Mouse (Mus musculus): ENCODE measurements at regions not wholly inside any gene's neighbourhood (a gene's known extent, or its start where the extent isn't known, plus 50 kb on each side); places are given as distances from the start of the nearest gene placed in this dataset.

DNA sequence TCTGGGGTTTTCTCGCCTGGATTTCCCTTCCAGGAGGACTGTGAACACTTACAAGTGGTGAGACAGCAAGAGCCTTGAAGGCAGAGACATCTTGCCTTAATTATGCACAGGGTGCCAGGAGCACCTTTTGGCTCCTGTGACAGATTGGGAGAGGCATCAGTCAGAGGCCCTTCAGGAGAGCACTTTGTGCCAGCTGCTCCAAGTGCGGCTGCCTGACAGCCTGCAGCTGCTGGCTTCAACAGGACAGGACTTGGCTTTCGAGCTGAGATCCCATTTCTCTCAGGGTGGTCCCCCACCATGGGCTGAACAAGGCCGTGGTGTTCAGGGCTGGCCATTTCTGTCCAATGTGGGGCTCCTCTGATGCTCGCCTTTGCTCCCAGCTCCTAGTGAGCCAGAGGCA lies 224.6 kb downstream of the H2al1j start:
- no peak for ATAC-seq (replicated peaks; ENCODE audit: insufficient number of reproducible peaks, low FRiP score, low TSS enrichment, poor library complexity, severe bottlenecking)

DNA sequence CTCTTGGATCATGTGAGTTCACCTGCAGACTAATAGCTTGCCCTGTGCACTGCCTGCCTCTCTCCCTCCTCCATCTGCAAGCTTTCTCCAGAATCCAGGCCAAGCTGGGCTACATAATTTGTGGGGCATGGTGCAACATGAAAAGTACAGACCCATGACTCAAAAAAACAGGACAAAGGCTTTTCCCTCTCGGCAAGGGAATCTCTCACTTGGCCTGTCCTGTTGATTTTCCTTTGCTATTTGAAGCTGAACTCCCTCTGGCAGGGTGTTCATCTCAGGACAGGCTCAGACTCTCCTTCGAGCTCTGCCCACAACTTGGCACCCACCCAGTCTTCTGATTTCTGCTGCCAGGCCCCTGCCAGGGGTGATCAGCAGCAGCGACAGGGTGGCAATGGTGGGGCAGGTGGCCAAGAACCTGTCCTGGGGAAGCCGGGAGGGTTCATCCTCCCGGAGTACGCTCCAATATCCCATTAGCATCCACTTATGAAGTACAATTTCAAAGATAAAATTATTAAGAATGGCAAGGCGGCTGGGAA lies 227.5 kb downstream of the H2al1j start:
- ATAC-seq (replicated peaks; ENCODE audit: insufficient number of reproducible peaks, low FRiP score, low TSS enrichment, poor library complexity, severe bottlenecking) = no peak

DNA sequence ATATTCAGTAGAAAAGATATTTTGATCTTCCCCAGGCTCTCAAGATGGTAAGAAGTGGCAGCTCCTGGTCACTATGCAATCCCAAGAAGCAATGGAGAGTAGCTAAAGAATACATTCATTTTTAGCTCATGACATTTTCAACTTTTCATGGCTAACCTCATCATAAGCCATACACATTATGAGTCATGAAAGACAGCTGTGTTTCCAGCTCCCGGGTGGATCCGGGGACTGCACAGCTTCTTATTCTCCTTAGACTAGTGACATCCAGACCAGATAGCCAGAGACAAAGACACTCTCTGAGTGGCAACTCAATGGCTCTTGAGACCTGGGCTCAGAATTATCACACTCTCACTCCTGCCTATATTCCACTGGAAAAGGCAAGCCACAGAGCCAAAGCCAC lies 230.6 kb downstream of the H2al1j start:
- no peak for ATAC-seq (replicated peaks; ENCODE audit: insufficient number of reproducible peaks, low FRiP score, low TSS enrichment, poor library complexity, severe bottlenecking)

DNA sequence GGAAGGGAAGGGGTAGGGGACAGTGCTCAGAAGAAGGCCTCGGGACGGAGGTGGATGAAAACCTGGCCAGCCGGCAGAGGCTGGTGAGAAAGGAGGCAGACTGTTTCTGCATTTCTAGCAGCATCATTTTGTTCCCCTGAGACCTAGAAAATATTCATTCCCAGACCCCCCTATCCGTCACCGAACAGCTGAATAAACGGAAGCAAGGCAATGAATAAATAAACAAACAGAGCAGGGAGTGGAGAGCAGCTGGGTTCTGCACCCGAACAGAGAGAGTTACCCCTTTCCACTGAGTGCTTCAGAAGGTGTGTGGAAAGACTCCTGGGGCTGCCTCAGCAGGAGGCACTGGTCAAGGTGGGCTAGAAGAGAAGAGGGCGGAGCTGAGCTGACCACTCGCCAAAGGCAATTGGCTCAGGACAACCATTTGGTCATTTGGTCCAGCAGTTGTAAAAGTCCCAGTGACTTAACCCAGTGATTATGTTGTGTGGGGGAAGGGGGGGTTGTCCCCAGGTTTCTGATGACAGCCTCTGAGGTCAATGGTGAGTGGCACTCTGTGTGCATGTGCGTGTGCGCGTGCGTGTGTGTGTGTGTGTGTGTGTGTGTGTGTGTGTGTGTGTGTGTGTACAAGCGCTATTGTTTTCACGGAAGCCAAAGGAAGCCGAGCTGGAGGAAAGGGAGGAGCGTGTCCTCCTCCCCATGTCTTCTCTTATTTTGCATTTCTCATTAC lies 233.1 kb downstream of the H2al1j start:
- no peak for ATAC-seq (replicated peaks; ENCODE audit: insufficient number of reproducible peaks, low FRiP score, low TSS enrichment, poor library complexity, severe bottlenecking)

DNA sequence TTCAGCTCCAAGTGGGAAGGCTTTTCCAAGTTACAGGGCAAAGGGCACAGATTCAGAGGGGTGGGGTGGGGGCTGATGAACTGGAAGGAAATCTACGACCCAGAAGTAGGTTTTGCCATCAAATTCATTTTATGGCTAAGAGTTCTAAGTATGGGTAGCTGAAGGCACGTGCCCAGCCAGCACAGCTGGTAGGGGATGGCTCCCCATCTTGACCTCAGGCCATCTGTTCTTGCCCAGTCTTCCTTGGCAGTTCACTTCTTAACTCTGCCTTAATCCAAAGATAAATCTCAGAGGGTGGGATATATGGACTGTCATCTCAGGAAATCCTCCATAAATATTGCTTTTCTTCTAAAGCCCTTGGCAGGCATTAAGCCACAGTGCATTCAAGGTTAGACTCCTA lies 238.3 kb downstream of the H2al1j start:
- ATAC-seq (replicated peaks; ENCODE audit: insufficient number of reproducible peaks, low FRiP score, low TSS enrichment, poor library complexity, severe bottlenecking) = no peak

DNA sequence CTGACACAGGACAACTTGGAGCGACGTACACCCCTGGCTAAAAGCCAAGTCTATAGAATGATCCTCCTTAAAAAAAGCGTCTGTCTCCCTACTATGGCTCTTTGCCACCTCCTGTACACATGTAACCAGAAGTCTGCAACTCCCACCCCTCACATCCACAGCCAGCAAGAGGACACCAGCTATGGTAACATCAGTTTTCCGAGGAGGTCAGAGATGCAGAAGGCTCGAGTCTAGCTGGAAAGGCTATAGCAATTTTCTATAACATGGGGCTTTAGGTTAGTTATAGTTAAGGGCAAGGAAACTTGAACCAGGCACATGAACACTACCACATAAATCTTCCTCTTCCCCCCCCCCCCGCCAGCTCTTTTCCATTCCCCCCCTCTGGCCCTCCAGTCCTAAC lies 240.2 kb downstream of the H2al1j start:
- ATAC-seq (replicated peaks; ENCODE audit: insufficient number of reproducible peaks, low FRiP score, low TSS enrichment, poor library complexity, severe bottlenecking) = no peak

DNA sequence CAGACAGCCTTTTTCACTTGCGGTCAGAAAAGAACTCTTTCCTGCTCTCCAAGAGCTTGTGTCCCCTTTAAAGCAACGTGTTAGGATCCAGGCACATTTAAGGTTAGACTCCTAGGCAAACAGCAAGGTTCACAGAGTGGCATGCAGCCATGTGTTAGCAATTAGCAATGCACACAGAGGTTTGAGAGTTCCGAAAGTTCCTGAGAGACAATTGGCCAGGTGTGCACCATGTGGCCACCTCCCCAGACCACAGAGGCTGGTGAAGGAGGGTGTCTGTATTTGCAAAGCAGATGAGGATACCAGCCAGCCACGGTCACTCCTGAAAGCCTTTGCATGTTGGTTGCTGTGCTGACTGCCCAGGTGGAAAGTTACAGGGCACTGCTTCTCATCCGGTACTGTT lies 240.6 kb downstream of the H2al1j start:
- no peak for ATAC-seq (replicated peaks; ENCODE audit: insufficient number of reproducible peaks, low FRiP score, low TSS enrichment, poor library complexity, severe bottlenecking)

DNA sequence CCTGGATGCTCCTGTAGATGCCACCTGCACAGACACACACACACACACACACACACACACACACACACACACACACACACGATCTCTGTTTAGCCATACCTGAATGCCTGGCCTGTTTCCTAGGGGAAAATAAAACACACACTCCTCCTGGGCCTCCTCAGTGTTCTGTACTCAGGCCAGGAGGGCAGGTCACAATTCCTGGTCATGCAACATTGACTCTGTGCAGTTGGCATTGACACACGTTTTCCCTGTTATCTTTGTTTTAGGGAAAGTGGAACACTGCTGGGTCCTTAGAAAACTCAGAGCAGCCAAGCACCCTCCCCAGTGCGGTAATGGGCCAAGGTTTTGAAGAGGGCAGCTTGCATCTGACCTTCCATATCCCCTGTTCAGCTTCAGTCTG lies 246.7 kb downstream of the H2al1j start:
- ATAC-seq (replicated peaks; ENCODE audit: insufficient number of reproducible peaks, low FRiP score, low TSS enrichment, poor library complexity, severe bottlenecking) = no peak

DNA sequence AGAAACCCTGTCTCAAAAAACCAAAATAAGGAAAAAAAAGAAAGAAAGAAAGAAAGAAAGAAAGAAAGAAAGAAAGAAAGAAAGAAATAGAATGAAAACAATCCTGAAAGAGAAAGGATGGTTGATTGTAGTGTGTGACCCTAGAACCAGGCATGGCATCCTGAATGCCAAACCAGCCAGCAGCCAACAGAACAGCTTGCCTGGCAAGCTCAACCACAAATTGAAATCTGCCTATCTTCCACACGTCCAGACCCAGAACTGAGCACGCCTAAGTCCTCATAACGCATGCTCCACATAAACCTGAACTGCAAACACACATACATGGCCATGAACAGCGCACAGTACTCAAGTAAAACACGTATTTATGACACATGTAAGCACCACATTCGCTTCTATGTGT lies 247.9 kb downstream of the H2al1j start:
- ATAC-seq (replicated peaks; ENCODE audit: insufficient number of reproducible peaks, low FRiP score, low TSS enrichment, poor library complexity, severe bottlenecking) = no peak

DNA sequence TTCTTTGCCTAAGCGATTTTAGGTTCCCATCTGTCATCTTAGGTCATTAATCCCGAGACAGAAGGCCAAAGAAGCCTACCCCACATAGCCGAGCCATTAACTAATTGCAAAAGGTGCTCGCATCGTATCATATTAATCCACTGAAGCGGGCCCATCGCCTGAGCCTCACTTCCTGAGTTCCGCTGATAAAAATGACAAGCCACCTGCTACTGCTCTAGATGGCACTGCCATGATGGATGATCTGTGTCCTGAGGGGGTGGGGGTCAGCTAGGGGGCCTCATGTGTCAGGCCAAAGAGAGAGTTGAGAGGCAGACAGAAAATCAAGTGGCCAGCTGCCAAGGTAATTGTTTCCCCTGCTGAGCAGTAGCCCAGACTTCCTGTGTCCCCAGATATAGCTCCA lies 248.7 kb downstream of the H2al1j start:
- ATAC-seq (replicated peaks; ENCODE audit: insufficient number of reproducible peaks, low FRiP score, low TSS enrichment, poor library complexity, severe bottlenecking) = no peak

DNA sequence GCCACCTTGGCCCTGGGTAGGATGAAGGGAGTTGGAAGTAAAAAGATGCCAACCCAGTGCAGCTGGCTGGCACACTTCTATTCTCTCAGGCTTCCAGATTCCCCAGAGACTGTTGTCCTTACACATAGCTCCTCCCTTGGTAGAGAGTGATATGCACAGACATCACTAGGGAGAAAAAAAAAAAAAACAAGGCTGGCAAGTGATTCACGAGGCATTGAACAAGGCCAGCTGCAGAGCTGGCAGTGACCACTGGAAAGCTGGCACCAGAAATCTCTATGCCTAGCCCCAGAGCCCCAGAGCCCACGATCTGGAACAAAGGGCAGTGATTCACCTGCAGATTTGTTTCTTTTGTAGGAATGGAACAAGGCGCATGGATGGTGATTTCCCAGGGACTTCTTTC lies 249.7 kb downstream of the H2al1j start:
- ATAC-seq (replicated peaks; ENCODE audit: insufficient number of reproducible peaks, low FRiP score, low TSS enrichment, poor library complexity, severe bottlenecking) = no peak

DNA sequence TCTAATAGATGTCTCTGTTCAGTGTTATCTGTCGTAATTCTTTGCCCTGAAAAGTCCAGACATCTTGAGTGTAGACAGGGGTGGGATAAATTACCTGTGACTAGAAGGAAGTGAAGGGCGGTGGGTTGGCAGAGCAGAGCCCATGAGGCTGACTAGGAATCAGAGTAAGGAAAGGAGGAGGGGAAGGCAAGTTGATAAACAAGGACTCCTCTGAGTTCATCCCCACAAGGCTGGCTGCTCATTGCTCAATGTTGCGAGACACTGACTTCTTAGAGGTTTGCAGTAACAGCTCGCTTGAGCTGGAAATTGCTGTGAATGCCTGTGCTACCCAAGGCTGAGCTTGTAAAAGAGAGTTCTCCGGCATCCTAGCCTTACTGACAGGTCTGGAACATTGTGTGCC lies 257.7 kb downstream of the H2al1j start:
- no peak for ATAC-seq (replicated peaks; ENCODE audit: insufficient number of reproducible peaks, low FRiP score, low TSS enrichment, poor library complexity, severe bottlenecking)

DNA sequence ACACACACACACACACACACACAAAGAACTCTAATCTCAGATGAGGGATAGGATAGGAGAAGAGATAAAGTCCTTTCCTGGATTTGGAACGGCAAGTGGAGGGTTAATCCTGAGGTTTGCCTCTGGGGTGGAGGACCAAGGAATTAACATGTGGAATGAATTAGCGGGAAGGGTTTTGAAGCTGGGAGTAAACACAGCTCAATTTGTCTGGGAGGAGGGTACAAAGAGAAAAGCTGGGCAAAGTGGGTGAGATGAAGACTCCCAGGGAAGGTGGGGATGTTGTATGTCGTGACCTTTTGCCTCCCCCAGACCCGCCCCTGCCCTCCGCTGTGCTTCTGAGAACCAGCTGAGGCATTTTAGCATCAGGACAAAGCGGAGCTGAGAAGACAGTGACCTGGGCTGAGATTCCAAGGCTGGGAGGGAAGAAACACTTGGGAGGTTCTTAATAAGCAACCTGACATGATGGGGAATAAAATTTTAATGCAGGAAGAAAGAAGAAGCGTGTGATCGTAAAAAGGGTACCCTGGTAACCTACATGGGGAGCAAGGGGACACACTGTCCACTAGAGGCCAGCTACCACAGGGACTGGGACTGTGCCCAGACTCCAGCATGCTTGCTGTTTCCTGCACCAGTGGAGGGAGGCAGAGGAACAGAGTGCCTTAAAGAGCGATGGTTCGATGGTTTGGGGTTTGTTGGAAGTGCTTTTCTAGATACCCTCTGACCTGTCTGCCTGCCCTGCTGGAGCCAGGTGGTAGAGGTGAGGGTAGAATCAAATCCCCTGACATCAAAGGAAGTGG lies 264.0 kb downstream of the H2al1j start:
- no peak for ATAC-seq (replicated peaks; ENCODE audit: insufficient number of reproducible peaks, low FRiP score, low TSS enrichment, poor library complexity, severe bottlenecking)

DNA sequence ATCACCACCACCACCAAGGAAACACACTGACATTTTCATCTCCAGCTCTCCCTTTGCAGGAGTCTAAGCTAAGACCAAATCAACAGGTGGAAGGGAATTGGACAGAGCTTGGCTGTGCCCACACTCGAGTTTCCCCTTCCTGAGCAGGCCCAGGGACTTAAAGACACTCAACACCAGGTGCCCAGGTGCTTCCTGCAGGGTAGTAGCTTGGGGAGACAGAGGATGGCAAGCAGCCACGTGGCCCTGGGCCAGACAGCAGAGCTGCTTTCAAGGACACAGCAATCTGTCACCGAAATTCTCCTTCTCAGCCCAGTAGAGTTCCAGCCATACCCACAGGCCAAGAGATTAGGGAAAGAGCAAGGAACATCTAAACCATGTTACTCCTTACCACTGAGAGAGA lies 266.9 kb downstream of the H2al1j start:
- ATAC-seq (replicated peaks; ENCODE audit: insufficient number of reproducible peaks, low FRiP score, low TSS enrichment, poor library complexity, severe bottlenecking) = no peak

DNA sequence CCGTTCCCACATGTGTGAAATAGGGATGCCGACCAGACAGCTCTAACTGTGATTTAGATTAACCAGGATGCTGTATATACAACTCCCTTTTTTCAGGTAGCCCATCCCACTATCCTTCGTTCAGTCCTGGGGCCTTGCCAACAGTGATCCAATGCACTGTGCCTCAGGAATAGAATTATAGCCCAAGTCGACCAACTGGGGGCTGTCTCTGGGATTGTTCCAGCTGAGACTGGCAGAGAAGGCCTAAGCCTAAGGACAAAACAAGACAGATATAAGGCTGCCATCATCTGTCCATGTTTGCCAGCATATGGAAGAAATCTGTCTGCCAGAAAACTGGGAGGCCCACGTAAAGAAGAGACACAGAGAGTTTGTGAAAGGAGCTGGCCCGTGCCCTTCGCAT lies 269.9 kb downstream of the H2al1j start:
- ATAC-seq (replicated peaks; ENCODE audit: insufficient number of reproducible peaks, low FRiP score, low TSS enrichment, poor library complexity, severe bottlenecking) = no peak

DNA sequence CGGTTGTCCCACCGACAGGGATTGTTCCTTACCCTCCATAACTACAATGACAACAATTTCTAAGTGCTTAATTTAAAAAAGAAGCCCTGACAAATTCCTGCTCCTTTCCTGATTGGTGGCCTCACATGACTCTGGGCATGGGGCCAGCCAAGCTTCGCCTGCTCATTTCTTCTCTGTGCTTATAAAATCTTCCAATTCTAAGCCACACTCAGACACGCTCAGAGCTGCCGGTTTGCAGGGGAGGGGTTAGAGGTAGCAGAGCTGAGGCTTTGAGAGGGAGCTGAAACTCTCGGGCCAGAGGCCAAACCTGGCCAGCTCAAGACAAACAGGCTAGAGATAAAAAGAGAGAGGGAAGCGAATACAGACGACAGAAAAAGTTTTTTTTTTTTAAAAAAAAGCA lies 286.6 kb downstream of the H2al1j start:
- no peak for ATAC-seq (replicated peaks; ENCODE audit: insufficient number of reproducible peaks, low FRiP score, low TSS enrichment, poor library complexity, severe bottlenecking)

DNA sequence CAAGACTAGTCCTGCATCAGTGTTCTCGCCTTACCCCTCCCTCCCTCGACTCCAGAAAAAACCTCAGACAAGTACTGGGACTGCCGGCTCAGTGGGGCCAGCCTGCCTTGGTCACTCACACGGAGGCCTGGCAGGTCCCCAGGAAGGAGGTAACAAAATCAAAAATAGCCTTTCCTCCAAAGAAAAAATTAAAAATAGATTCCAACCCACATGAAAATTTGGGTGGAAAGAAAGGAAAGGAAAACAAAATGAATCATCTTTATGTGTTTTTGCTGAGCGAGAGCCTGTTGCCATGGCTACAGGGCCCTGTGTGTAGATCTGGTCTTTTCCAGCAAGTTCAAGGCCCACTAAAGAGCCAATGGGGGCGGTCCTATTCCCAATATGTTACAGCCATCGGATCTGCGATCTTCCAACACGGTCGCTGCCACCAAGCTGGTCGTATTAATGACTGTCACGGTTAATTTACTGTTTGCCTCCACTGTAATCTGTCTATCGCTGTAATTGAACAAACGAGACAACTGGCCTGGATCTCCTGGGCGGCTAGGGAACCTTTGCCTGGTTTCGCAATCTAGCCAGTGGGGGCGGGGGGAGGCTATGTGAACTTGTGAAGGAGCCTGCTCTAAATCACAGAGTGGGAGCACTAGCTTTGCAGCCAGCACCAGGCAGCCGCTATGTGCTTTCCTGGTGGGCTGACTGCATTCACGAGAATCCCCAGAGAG lies 293.6 kb downstream of the H2al1j start:
- no peak for ATAC-seq (replicated peaks; ENCODE audit: insufficient number of reproducible peaks, low FRiP score, low TSS enrichment, poor library complexity, severe bottlenecking)

DNA sequence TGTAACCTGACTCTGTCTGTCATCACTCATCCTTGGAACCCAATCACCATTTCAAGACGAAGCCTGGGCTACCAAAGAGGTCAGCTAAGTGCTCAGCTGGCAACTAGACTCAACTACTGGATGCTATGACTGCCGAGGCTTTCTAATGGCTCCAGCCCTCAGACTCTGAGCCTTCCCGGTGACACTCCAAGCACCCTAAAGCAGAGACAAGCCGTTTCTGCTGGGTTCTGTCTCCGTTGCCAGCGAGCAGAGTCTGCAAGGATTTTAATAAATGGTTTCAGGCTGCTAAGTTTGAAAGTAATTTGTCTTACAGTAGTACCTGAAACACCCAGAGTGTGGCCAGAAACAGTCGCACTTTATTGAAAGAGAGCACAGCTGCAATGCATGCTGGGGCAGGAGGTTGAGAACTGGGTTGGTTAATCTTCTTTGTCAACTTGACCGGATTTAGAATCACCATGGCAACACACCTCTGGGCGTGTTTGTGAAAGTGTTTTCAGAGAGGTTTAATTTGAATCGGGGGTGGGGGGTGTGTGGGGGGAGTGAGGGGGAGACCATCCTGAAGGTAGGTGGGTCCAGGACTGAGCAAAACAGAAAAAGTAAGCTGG lies 298.8 kb downstream of the H2al1j start:
- ATAC-seq (replicated peaks; ENCODE audit: insufficient number of reproducible peaks, low FRiP score, low TSS enrichment, poor library complexity, severe bottlenecking) = no peak

DNA sequence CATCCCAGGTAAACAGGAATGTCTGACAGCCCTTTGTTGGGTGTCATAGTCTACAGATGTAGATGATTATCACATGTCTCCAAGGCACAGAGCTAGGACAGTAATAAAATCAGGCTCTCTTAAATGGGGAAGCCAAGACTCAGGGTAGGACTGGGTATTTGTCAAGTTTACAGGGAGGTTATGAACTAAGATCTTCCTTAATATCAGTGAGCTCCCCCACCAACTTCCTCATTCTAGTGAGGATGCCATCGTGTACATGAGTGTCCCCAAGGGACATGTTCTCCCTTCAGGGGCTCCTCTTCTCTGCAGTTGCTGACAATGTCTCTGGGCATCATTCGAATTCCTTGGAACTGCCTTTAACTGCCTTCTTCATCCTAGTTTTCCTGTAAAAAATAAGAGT lies 301.7 kb downstream of the H2al1j start:
- ATAC-seq (replicated peaks; ENCODE audit: insufficient number of reproducible peaks, low FRiP score, low TSS enrichment, poor library complexity, severe bottlenecking) = 0 out of 2 replicates have a peak, but pooled peaks have one; percentile 27
